Mouse (Mus musculus): ENCODE data around the gene Grb2.

The Grb2 gene

DNA sequence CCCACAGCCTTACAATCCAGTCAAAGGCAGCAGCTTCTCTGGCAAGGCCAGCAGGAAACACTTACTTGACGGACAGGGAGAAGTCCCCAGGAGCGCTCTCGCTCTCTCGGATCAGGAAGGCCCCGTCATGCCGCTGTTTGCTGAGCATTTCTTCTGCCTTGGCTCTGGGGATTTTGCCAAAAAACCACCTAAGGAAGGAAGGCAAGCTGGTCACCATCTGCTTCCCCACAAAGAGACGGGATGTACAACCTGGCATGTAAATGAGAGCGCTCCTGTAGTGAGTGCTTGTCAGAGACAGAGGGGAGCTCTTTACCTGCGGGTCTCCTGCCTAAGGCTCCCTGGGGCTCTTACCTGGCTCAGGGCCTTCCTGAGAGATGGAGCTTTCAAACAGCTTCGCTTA, 58.7 kb downstream of the Grb2 start:
- in situ Hi-C loops (cut with MboI, MseI) = loop anchor here (25.0 kb wide), 1 partner anchor 763 kb away; the partner anchor contains the start of gene Rnf157

DNA sequence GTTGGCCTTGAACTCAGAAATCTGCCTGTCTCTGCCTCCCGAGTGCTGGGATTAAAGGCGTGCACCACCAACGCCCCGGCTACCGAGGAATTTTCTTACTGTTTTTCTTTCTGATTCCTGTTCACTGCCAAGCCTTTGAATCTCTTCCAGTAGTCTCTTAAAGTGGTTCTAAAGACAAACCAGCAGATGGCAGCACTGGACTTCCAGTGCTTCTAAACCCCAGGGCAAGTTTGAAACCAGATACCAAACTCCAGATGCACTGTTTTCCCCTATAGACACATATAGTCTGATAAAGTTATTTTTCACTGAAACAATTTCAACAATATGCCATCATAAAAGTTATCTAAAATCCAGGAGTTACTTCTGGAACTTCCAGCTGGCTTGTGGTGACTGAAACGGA, 60.9 kb downstream of the Grb2 start:
- in situ Hi-C loops (cut with MboI, MseI) = loop anchor here (25.0 kb wide), 1 partner anchor 765 kb away; the partner anchor contains the start of gene Rnf157

DNA sequence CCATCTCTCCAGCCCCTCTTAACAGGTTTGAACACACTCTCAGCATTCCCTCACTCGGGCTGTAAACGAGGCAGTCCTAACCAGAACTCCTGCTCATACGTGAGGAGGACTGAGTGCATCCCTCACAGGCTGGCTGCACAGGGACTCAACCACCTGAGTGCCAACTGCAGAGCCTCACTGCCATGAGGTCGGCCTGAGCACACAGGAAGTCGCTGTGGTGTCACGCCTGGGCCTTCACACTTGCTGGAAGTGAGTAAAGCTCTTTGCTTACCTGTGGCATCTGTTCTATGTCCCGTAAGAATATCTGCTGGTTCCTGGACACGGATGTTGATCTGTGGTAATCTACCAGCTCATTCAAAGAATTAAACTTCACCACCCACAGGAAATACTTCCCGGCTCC, 62.0 kb downstream of the Grb2 start:
- in situ Hi-C loops (cut with MboI, MseI) = loop anchor here (25.0 kb wide), 1 partner anchor 766 kb away; the partner anchor contains the start of gene Rnf157

DNA sequence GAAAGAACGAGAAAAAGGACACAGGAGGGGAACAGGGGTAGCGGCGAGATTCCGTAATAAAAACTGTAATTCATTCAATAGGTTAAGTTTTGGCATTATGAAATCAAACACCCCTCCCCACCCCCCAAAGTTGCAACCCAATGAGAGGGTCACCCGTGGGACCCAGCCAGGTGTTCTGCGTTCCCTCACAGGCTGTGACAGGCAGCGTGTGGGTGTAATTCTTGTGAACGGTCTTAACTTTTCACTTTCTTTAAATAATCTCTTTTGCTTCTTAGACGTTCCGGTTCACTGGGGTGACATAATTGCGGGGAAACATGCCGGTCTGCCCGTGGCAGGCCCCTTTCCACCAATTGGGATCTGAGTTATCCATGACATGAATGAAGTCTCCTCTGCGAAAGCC, 62.9 kb downstream of the Grb2 start:
- in situ Hi-C loops (cut with MboI, MseI) = loop anchor here (25.0 kb wide), 1 partner anchor 767 kb away; the partner anchor contains the start of gene Rnf157

DNA sequence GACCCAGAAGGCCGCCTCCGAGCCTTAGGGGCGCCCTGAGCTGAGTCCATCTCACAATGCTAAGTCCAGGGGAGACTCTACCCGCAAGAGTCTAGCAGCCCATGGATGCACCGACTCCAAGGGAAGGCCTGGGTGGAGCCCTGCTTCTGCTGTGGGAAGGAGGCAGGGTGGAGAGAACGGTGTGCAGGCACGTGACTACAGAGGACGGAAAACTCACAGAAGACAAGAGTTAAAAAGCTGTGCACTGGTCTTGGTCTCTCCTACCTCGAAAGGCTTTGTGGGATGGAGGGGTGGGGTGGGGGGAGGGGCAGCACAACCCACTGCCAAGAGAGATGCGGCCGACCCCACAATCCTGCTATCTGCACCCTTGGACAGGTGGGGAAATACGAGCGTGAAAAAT, 64.1 kb downstream of the Grb2 start:
- in situ Hi-C loops (cut with MboI, MseI) = loop anchor here (5.0 to 25.0 kb wide), 2 partner anchors 33 to 768 kb away; partner anchors contain the start of gene Rnf157

DNA sequence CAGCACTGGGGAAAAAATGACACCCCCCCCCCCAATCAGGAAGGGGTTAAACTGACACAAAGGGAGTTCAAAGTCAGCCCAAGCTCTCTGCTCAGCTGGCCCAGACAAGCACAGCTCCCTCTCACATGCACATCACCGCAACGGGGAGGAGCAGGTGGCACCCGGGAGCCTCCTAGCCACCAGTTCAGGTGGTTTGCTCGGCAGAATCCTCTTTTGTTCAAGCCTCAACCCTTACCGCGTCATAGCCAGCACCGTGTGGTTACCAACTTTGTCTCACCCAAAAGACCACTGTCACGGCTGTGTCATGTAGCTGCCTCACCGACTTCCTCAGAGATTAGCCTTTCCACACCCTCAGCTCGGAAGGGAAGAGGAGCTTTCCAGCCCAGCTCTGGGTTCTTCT, 65.1 kb downstream of the Grb2 start:
- in situ Hi-C loops (cut with MboI, MseI) = loop anchor here (5.0 to 25.0 kb wide), 2 partner anchors 34 to 769 kb away; partner anchors contain the start of gene Rnf157

DNA sequence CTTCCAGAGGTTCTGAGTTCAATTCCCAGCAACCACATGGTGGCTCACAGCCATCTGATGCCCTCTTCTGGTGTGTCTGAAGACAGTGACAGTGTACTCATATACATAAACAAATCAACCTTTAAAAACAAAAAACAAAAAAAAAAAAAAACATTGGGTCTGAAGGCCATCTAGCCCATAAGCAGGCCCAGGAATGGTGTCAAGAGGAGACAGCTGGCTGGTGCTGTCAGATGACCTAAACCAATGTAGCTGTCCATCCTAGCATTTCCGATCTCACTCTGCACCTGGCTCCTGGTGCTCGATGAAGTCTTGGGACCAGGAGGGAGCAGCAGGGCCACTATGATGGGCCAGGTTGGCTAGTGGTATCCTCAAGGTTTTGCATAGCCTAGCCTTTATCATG, 65.7 kb downstream of the Grb2 start:
- in situ Hi-C loops (cut with MboI, MseI) = loop anchor here (5.0 to 25.0 kb wide), 2 partner anchors 35 to 770 kb away; partner anchors contain the start of gene Rnf157

DNA sequence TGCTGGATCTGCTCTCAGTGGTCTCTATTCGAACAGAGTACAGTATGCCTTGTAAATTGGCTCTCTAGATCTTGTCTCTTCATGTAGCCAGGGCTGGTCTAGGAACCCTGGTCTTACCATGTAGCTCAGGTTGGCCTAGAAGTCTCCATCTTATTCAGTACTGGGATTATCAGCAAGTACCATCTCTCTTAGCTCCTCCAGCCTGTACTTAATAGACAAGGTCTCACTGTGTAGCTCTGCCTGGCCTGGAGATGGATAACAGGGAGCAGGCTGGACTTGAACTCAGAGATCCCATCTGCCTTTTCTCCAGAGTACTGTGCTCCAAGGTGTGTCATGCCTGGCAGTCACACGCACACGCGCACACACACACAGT, 66.7 kb downstream of the Grb2 start:
- in situ Hi-C loops (cut with MboI, MseI) = loop anchor here (5.0 to 25.0 kb wide), 2 partner anchors 36 to 771 kb away; partner anchors contain the start of gene Rnf157

DNA sequence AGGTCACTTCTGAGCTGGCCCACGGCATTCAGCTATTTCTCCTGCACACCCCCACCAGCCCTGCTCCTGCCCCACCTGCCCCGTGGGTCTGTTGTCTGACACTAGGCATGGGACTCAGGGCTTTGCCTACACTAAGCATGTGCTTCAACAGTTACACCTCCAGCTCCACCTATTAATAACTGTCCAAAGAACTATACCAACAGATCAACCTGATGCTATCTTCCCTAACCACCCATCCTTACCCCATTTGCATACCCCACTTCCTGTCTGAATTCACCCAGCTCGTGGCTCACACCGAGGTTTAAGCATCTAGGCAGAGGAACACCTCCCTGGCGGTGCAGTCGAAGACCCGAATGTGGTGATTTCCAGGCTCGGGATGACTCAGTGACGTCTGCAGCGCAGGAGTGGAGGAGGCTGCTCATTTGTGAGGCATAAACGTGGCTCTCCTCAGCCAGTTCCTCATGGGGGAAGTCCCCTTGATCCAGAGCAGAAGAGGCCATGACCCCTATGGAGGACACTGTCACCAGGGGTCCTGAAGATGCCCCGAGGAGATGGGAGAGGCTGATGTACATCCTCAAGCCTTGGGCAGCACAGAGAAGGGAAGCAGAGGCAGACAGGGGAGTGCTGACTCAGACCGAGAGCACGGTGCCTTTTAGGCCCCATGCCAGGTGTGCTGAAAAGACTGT, 67.3 kb downstream of the Grb2 start:
- in situ Hi-C loops (cut with MboI, MseI) = loop anchor here (5.0 to 25.0 kb wide), 2 partner anchors 36 to 771 kb away; partner anchors contain the start of gene Rnf157

DNA sequence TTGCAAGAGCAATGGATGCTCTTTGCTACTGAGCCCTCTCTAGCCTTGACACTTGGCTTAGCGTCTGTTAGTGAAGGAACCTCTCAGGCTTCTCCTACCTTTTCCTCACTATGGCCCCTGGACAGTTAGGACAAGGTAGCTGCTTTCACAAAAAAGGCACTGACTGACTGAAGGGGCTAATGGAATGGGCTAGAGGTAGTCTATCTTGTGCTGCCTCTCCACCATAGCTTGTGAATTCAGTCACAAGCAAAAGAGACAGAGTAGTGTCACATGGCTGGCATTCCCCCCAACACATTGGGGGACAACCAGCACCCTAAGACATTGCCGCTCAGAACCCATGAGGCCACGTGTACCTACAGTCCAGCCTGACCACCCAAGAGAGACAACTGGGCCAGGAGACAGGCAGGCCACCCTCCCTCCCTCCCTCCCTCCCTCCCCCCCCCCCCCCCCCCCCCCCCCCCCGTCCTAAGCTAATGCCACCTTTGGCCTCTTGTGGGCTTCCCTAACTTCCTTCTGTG, 68.0 kb downstream of the Grb2 start:
- in situ Hi-C loops (cut with MboI, MseI) = loop anchor here (5.0 to 25.0 kb wide), 2 partner anchors 37 to 772 kb away; partner anchors contain the start of gene Rnf157

DNA sequence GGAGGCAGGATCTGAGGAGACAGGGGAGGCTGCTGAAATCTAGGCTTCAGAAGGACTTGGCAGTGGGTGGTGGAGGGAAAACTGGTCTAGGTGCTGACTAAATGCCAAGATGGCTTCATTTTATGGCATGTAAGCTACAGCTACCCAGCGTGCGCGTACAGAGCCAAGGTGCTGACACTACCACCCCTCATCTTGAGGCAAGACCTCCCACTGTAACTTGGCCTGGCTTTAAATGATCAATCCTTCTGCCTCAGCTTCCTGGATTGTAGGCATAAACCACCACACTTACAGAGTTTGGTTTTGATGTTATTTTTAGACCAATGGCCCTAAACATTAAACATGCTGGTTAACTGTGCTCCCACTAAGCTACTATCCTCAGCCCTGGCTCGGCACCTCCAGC, 68.9 kb downstream of the Grb2 start:
- in situ Hi-C loops (cut with MboI, MseI) = loop anchor here (25.0 kb wide), 1 partner anchor 773 kb away; the partner anchor contains the start of gene Rnf157

DNA sequence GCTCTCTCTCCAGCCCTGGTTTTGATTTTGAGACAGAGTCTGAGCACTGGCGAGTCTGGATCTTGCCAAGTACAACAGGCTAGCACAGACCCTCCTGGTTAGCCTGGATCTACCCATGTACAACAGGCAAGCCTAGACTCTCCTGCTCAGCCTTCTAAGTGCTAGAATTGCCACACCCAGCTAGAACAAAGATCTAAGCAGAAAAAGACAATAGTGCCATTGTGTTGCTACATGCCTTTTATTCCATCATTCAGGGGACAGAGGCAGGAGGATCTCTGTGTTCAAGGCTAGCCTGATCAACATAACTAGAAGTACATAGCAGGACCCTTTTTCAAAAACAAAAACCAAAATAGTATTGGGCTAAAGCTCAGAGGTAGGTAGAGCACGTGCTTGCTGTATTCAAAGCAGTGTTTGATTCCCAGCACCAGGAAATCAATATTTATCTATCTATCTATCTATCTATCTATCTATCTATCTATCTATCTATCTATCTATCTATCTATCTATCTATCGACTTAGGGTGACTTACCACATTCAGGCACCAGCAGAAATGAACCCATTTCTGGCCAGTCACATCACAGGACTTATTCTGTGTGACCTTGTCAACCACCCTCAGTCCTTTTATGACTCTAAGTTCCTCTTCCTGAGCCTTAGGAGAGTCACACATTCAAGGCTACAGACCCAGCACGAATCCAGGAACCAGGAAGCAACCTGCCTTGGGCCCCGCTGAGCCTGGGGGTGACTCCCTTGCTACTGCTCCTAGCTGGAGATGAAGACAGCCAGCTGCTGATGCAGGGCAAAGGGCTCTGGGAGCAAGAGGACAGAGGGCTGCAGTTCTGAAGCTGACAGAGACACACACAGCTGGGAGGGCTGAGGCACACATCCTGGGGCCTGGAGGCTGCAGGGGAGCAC, 69.6 kb downstream of the Grb2 start:
- in situ Hi-C loops (cut with MboI, MseI) = loop anchor here (25.0 kb wide), 1 partner anchor 774 kb away; the partner anchor contains the start of gene Rnf157

DNA sequence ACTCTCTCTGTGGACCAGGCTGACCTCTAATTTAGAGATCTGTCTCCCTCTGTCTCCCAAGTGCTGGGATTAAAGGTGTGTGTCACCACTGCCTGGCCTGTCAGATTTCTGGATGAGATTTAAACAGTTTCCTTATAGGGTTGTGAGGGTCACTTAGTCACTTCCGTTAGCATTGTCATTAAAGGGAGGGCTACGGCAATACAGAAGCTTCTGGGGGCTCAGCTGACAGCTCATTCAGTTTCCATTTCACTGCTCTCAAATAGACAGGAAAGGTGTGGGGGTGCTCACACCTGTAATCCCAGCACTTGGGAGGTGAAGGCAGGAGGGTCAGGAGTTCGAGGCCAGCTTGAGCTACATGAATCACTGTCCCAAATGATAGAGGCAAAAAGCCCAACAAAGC, 71.4 kb downstream of the Grb2 start:
- in situ Hi-C loops (cut with MboI, MseI) = loop anchor here (25.0 kb wide), 1 partner anchor 775 kb away; the partner anchor contains the start of gene Rnf157

DNA sequence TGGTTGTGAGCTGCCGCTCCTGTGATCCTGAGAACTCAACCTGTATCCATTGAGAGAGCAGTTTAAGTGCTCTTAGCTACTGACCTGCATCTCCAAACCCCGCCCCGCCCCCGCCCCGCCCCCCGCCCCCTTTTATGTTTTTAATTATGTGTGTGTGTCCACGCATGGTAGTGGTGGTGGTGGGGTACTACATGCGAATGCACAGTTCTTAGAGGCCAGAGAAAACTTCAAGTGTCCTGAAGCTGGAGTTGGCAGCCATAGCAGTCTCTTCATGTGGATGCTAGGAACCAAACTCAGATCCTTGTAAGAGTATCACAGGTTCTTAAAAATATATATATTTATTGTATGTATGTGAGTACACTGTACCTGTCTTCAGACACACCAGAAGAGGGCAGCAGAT, 72.9 kb downstream of the Grb2 start:
- in situ Hi-C loops (cut with MboI, MseI) = loop anchor here (25.0 kb wide), 1 partner anchor 777 kb away; the partner anchor contains the start of gene Rnf157

DNA sequence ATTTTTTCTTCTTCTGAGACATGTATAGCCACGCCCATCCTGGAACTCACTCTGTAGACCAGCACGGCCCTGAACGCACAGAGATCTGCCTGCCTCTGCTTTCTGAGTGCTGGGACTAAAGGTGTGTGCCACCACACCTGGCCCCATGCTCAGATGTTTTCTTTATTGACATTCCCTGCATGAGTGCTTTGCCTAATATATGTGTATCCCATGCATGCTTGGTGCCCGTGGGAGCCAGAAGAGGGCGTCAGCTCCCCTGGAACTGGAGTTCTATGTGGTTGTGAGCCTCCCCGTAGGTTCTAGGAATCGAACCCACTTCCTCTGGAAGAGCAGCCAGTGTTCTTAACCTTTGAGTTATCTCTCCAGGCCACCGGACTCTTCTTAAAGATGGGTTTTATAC, 73.4 kb downstream of the Grb2 start:
- in situ Hi-C loops (cut with MboI, MseI) = loop anchor here (25.0 kb wide), 1 partner anchor 777 kb away; the partner anchor contains the start of gene Rnf157

DNA sequence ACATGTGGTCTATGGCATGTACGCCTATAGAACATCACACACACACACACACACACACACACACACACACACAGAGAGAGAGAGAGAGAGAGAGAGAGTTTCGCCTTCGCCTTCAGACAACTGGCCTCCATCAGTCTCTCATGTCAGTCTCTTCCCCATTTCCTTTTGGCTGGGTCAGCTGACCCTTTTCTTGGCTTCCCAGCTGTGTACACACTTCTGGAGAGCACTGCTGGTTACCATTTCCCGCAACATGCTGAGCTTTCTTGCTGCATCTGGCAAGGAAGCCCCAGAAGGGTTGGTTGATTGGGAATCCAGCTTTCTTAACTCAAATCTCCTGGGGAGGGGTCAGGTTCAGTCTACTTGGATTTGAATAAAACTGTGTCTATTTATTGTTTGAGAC, 74.3 kb downstream of the Grb2 start:
- in situ Hi-C loops (cut with MboI, MseI) = loop anchor here (25.0 kb wide), 1 partner anchor 778 kb away; the partner anchor contains the start of gene Rnf157

DNA sequence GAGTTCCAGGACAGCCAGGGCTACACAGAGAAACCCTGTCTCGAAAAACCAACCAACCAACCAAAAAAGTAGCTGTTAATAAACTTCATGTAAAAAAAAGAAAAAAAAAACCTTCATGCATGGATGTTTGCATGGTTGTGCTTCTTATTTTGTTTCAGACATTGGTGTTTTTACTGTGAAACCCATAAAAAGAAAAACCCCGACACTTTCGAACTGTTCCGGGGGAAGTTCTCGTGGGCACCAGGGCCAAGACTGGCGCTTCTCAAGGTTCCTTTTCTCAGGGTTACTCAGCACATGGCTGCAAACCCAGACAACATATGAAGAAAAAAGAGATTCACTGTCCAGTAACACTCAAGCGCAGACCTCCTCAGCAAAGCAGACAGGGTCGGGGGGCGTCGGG, 75.5 kb downstream of the Grb2 start:
- in situ Hi-C loops (cut with MboI, MseI) = loop anchor here (25.0 kb wide), 1 partner anchor 779 kb away; the partner anchor contains the start of gene Rnf157

DNA sequence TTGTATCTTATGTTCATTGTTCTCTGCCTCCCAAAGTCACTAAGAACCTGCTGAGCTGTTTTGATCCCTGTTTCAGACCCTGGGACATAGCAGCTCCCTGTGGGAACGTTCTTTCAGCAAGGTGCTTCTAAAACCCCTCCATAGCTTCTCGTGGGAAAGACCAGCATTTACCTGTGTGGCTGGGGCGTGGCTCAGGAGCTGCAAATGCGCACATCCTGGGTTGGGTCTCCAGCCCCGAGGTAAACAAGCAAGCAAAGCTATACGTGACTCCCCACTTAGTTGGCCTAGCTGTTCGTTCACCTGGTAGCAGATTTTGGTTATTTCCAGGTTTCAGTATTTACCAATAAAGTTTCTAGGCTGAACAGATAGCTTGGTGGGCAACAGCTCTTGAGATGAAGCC, 76.2 kb downstream of the Grb2 start:
- in situ Hi-C loops (cut with MboI, MseI) = loop anchor here (25.0 kb wide), 1 partner anchor 780 kb away; the partner anchor contains the start of gene Rnf157

DNA sequence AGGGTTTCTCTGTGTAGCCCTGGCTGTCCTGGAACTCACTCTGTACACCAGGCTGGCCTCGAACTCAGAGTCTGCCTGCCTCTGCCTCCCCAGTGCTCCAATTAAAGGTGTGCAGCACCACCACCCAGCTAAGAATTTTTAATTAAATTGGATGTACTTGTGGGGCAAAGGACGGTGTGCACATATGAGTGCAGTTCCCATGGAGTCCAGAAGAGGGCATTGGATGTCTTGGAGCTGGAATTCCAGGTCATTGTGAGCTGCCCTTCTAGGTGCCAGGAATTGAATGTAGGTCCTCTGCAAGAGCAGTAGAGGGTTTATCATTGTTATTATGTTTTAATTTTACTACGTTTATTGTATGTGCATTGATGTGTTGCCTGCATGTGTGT, 76.9 kb downstream of the Grb2 start:
- in situ Hi-C loops (cut with MboI, MseI) = loop anchor here (25.0 kb wide), 1 partner anchor 781 kb away; the partner anchor contains the start of gene Rnf157

DNA sequence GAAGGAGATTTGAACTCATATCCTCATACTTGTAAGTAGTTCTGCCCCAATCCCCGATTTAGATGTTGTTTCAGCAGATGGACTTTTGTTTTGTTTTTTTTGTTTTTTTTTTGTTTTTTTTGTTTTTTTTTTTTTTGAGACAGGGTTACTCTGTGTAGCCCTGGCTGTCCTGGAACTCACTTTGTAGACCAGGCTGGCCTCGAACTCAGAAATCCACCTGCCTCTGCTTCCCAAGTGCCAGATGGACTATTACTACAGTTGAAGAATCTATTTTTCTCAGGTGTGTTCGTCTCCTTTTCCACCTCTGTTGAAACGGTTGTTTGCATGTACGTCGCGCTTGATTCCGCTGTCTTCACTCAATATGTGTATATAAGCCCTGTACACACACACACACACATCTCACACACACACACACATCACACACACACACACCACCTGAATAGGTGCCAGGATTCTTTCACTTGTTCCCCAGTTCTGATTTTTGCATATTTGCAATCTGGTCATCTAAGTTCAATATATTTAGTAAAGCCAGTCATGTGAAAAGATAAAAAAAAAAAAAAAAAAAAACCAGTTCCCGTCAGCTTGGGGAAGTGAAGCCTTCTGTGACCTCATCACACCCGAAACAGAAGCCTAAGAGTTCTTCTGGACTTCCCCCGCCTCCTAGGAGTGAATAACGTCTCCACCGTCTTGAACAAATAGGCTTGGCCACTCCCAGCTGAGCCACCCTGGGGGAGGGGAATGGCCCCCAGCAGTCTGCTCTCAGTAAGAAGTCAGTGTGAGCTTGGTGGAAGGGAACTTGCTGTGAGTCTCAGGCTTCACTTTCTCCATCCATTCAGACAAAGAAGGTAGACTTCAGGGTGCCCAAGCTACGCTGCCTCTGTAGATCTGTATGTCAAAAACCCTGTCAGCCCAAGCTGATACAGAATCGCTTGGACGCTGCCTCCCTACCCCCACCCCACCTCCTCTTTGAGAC, 77.6 kb downstream of the Grb2 start:
- in situ Hi-C loops (cut with MboI, MseI) = loop anchor here (25.0 kb wide), 1 partner anchor 781 kb away; the partner anchor contains the start of gene Rnf157
